Comparison of ENCODE assay signal across 8 mouse cellular contexts in the genomic region with DNA sequence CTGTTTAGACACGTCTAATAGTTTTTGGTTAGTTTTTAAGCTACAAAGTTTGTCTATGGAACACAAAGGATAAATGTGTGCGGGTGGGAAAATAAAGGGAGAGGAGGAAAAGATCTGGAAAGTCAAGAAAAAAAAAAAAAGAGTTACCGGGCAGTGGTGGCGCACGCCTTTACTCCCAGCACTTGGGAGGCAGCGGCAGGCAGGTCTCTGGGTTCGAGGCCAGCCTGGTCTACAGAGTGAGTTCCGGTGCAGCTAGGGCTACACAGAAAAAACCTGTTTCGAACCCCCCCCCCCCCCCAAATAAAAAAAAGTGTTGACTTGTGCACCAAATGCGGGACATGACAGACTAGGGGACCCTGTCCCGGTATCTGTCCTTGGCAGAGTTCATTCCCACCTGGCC. TPM values are rescaled to one million over a fixed set of nuclear protein-coding genes. Genes with fewer than 3 reads are reported as not detected.
DNase-seq lines count a peak whose midpoint lies in the region; ATAC-seq and TF ChIP-seq lines count a peak whose summit lies in the region.

No protein-coding gene starts in this region.

- no peak for TF ChIP-seq EP300 in MEL (IDR thresholded peaks at IDR 0.05; ENCODE audit: low read depth in 1 of 2, low read length in 2 of 2)

- peak overlapping the region; percentile 96 for H3K27ac ChIP-seq in heart, embryonic 13.5 days (replicated peaks)
- H3K27ac ChIP-seq in MEL (ENCODE audit: control insufficient read depth, low read depth, low read length), result no peak overlapping the region
- peak overlapping the region; percentile 73 for H3K27ac ChIP-seq in hindbrain, embryonic 13.5 days
- H3K27ac ChIP-seq in midbrain, embryonic 12.5 days (replicated peaks), result peak overlapping the region; percentile 92

- DNase-seq in heart, adult 8-10 months (ENCODE audit: low spot score), result no peak
- DNase-seq in MEL (ENCODE audit: low read depth, low spot score), result no peak
- DNase-seq in yolk sac, embryonic 10.5 days (ENCODE audit: low spot score), result no peak
- no peak for DNase-seq in right cerebral cortex, postnatal 10 days (ENCODE audit: low spot score in 2 of 2)
- no peak for DNase-seq in urinary bladder, postnatal 25 days (ENCODE audit: low spot score)

- TF ChIP-seq POLR2A in MEL (IDR thresholded peaks at IDR 0.05; ENCODE audit: control insufficient read depth in 1 of 2, insufficient read depth in 1 of 2, low read depth in 1 of 2, low read length in 2 of 2, poor library complexity in 1 of 2), result no peak

- WGBS in heart, embryonic 13.5 days, result 36% methylated on average over 11 of the region's 11 CpGs
- 36% methylated on average over 11 of the region's 11 CpGs for WGBS in hindbrain, embryonic 13.5 days
- WGBS in midbrain, embryonic 12.5 days, result 41% methylated on average over 11 of the region's 11 CpGs

- peaks cover 19% of the 10 kb centered on the region for H3K4me1 ChIP-seq in heart, embryonic 13.5 days
- peaks cover 0 to 8% of the 10 kb centered on the region in 2 experiments; a peak in 2 of 4 replicates for H3K4me1 ChIP-seq in MEL (ENCODE audit: control insufficient read depth in 1 of 2, insufficient read depth in 2 of 2, low read length in 2 of 2)
- H3K4me1 ChIP-seq in hindbrain, embryonic 13.5 days (replicated peaks), result peaks cover 37% of the 10 kb centered on the region
- H3K4me1 ChIP-seq in midbrain, embryonic 12.5 days, result peaks cover 26% of the 10 kb centered on the region

- H3K79me2 ChIP-seq in MEL (ENCODE audit: control insufficient read depth, insufficient read depth, low read length, poor library complexity), result peaks cover 16% of the 10 kb centered on the region

- peak overlapping the region; percentile 96 for H3K4me3 ChIP-seq in heart, embryonic 13.5 days
- peak overlapping the region; percentile 19 to 78 for H3K4me3 ChIP-seq in MEL (ENCODE audit: control insufficient read depth in 1 of 2, insufficient read depth in 1 of 2, low read depth in 2 of 2, low read length in 2 of 2)
- peak overlapping the region; percentile 89 for H3K4me3 ChIP-seq in hindbrain, embryonic 13.5 days
- H3K4me3 ChIP-seq in midbrain, embryonic 12.5 days, result peak overlapping the region; percentile 76

- no peak for ATAC-seq in heart, embryonic 13.5 days (ENCODE audit: extremely low read depth, insufficient number of reproducible peaks, low FRiP score, low TSS enrichment)
- ATAC-seq in hindbrain, embryonic 13.5 days (ENCODE audit: low FRiP score), result peak; percentile 12; the same call in 1 of the 2 replicates
- peak; percentile 25; the same call in 1 of the 2 replicates for ATAC-seq in midbrain, embryonic 12.5 days (ENCODE audit: low FRiP score, low read depth)

- H3K27me3 ChIP-seq in heart, embryonic 13.5 days (replicated peaks), result peaks cover 8% of the 10 kb centered on the region
- no peaks in the 10 kb centered on the region for H3K27me3 ChIP-seq in MEL (ENCODE audit: control insufficient read depth in 1 of 2, insufficient read depth in 2 of 2, low read length in 2 of 2)
- no peaks in the 10 kb centered on the region for H3K27me3 ChIP-seq in hindbrain, embryonic 13.5 days
- no peaks in the 10 kb centered on the region for H3K27me3 ChIP-seq in midbrain, embryonic 12.5 days

- no peak for TF ChIP-seq CTCF in MEL (IDR thresholded peaks at IDR 0.05 in 2 of 3, conservative IDR thresholded peaks at IDR 0.05 in 1 of 3; ENCODE audit: control insufficient read depth in 1 of 3, insufficient read depth in 1 of 3, low read depth in 2 of 3, low read length in 3 of 3, poor library complexity in 1 of 3, severe bottlenecking in 1 of 3)

- peak overlapping the region; percentile 73 for H3K9ac ChIP-seq in heart, embryonic 13.5 days
- peak overlapping the region; percentile 59 for H3K9ac ChIP-seq in MEL (ENCODE audit: control insufficient read depth, low read depth, low read length, poor library complexity, severe bottlenecking)
- H3K9ac ChIP-seq in hindbrain, embryonic 13.5 days, result no peak overlapping the region; the same call in 1 of the 2 replicates
- no peak overlapping the region; the same call in 1 of the 2 replicates for H3K9ac ChIP-seq in midbrain, embryonic 12.5 days (replicated peaks)

- peaks cover 8% of the 10 kb centered on the region; the same call in 1 of the 2 replicates for H3K36me3 ChIP-seq in heart, embryonic 13.5 days
- peaks cover 0 to 8% of the 10 kb centered on the region in 2 experiments; a peak in 2 of 4 replicates for H3K36me3 ChIP-seq in MEL (ENCODE audit: control insufficient read depth in 1 of 2, insufficient read depth in 2 of 2, low read length in 2 of 2)
- H3K36me3 ChIP-seq in hindbrain, embryonic 13.5 days, result no peaks in the 10 kb centered on the region
- 0 out of 2 replicates have a peak, but pooled peaks cover 8% of the 10 kb centered on the region for H3K36me3 ChIP-seq in midbrain, embryonic 12.5 days

- no peaks in the 10 kb centered on the region for H3K9me3 ChIP-seq in heart, embryonic 13.5 days
- H3K9me3 ChIP-seq in MEL (replicated peaks; ENCODE audit: insufficient read depth, low read length), result no peaks in the 10 kb centered on the region
- H3K9me3 ChIP-seq in hindbrain, embryonic 13.5 days, result no peaks in the 10 kb centered on the region
- H3K9me3 ChIP-seq in midbrain, embryonic 12.5 days, result no peaks in the 10 kb centered on the region

- peak overlapping the region; percentile 96 for H3K4me2 ChIP-seq in heart, embryonic 13.5 days
- peak overlapping the region; percentile 95 for H3K4me2 ChIP-seq in hindbrain, embryonic 13.5 days
- peak overlapping the region; percentile 90 for H3K4me2 ChIP-seq in midbrain, embryonic 12.5 days (replicated peaks)

- TF ChIP-seq RAD21 in MEL (IDR thresholded peaks at IDR 0.05; ENCODE audit: low read depth, low read length), result no peak

TF ChIP-seq in MEL, 35 proteins besides CTCF, POLR2A, EP300 and RAD21:
- TF ChIP-seq MAZ (IDR thresholded peaks at IDR 0.05; ENCODE audit: low read depth, low read length), result no peak
- TF ChIP-seq TBP (IDR thresholded peaks at IDR 0.05; ENCODE audit: low read depth, low read length), result no peak
- TF ChIP-seq ELF1 (IDR thresholded peaks at IDR 0.05; ENCODE audit: low read depth, low read length), result no peak
- TF ChIP-seq CHD1 (IDR thresholded peaks at IDR 0.05; ENCODE audit: low read depth, low read length), result no peak
- no peak for TF ChIP-seq SIN3A (IDR thresholded peaks at IDR 0.05; ENCODE audit: low read length)
- no peak for TF ChIP-seq NELFE (IDR thresholded peaks at IDR 0.05; ENCODE audit: low read depth, low read length)
- no peak for TF ChIP-seq ZMIZ1 (IDR thresholded peaks at IDR 0.05; ENCODE audit: low read depth, low read length)
- no peak for TF ChIP-seq E2F4 (IDR thresholded peaks at IDR 0.05; ENCODE audit: borderline replicate concordance, low read depth, low read length)
- TF ChIP-seq MXI1 (IDR thresholded peaks at IDR 0.05; ENCODE audit: low read depth, low read length), result no peak
- no peak for TF ChIP-seq RCOR1 (IDR thresholded peaks at IDR 0.05; ENCODE audit: low read depth, low read length)
- TF ChIP-seq ETS1 (IDR thresholded peaks at IDR 0.05; ENCODE audit: low read depth, low read length), result no peak
- TF ChIP-seq GABPA (IDR thresholded peaks at IDR 0.05; ENCODE audit: low read depth, low read length), result no peak
- TF ChIP-seq CHD2 (IDR thresholded peaks at IDR 0.05; ENCODE audit: low read length), result no peak
- no peak for TF ChIP-seq KAT2A (conservative IDR thresholded peaks at IDR 0.05; ENCODE audit: low read depth, low read length)
- no peak for TF ChIP-seq NRF1 (IDR thresholded peaks at IDR 0.05; ENCODE audit: insufficient read depth, low read depth, low read length, poor library complexity, severe bottlenecking)
- TF ChIP-seq ZC3H11A (IDR thresholded peaks at IDR 0.05; ENCODE audit: low read depth, low read length), result no peak
- no peak for TF ChIP-seq TCF12 (IDR thresholded peaks at IDR 0.05; ENCODE audit: low read depth, low read length)
- TF ChIP-seq POLR2AphosphoS2 (IDR thresholded peaks at IDR 0.05; ENCODE audit: low read length), result no peak
- no peak for TF ChIP-seq HCFC1 (IDR thresholded peaks at IDR 0.05; ENCODE audit: low read depth, low read length)

RNA-seq across cellular contexts. Expression of a gene that starts 0.5 kb away (rescaled TPM):
- polyA plus RNA-seq in heart, embryonic 13.5 days (2015; fragmentation: Nextera tagmentation; extraction: Ambion mirVana), result 8.0 and 8.1 TPM in 2 replicates
- 1 to 10 TPM; 3.1 to 3.4 (median 3.2) TPM for total RNA-seq in heart, adult 8-10 months (2022)
- 7.2 and 9.9 TPM in 2 replicates for total RNA-seq in MEL (2012; rRNA removed)
- 1 to 10 TPM in 1 of 2 experiments, not detected in 1; 9.5 TPM for polyA plus RNA-seq in MEL (2012; ENCODE audit: insufficient read depth in 1 of 2, insufficient read length in 2 of 2, low read depth in 1 of 2, low replicate concordance in 2 of 2, missing spikeins in 1 of 2)
- polyA plus RNA-seq in hindbrain, embryonic 13.5 days (2015; fragmentation: Nextera tagmentation; extraction: Ambion mirVana), result 10.2 and 10.8 TPM in 2 replicates
- polyA plus RNA-seq in midbrain, embryonic 12.5 days (2016; fragmentation: Nextera tagmentation; extraction: Ambion mirVana), result 11.6 TPM in 2 replicates

Comparison
In these comparisons a context has a peak if more than half of its experiments do, and no peak if none do; other contexts are left out.
1. H3K9ac ChIP-seq: peak in heart, embryonic 13.5 days (single experiment) and MEL (single experiment); none in hindbrain, embryonic 13.5 days (single experiment) and midbrain, embryonic 12.5 days (single experiment).
2. Peak in every context shown above with its lines, with median percentiles within 50 percentile points of each other: H3K4me2 ChIP-seq and H3K4me3 ChIP-seq.